Mouse (Mus musculus) forebrain, embryonic 10.5 days (tissue): ENCODE results near the gene Mpped2. TPM values are rescaled to one million over a fixed set of nuclear protein-coding genes. Genes with fewer than 3 reads are reported as not detected.

ENCODE experiments used
- DNase-seq: peaks from one replicate; pipeline ENCODE4 v3.0.0-alpha.2; 2017; ENCODE audit warnings: low spot score; ENCODE audit errors: extremely low spot score
- H3K27ac ChIP-seq: fragments of 300-500 bp; sonication (generic); 2 replicates; pipeline ENCODE4 v1.5.1; 2016; ENCODE audit warnings: mild to moderate bottlenecking
- H3K27me3 ChIP-seq: fragments of 300-500 bp; sonication (generic); 2 replicates; pipeline ENCODE4 v1.6.1; 2016; ENCODE audit warnings: mild to moderate bottlenecking; ENCODE audit not compliant: poor library complexity, severe bottlenecking
- H3K36me3 ChIP-seq: fragments of 300-500 bp; sonication (generic); replicated peaks from 2 replicates; pipeline ENCODE4 v1.6.1; 2016; ENCODE audit warnings: mild to moderate bottlenecking, moderate library complexity
- H3K4me1 ChIP-seq: fragments of 300-500 bp; sonication (generic); 2 replicates; pipeline ENCODE4 v1.6.1; 2016
- H3K4me3 ChIP-seq: fragments of 300-500 bp; sonication (generic); 2 replicates; pipeline ENCODE4 v1.5.1; 2016; ENCODE audit warnings: mild to moderate bottlenecking, moderate library complexity
- H3K9me3 ChIP-seq: fragments of 300-500 bp; sonication (generic); 2 replicates; pipeline ENCODE4 v1.6.1; 2016; ENCODE audit warnings: mild to moderate bottlenecking, moderate library complexity
- WGBS: fragments of 180-500 bp; shearing (Covaris S2); methylation state at CpG from one replicate; pipeline ENCODE4 v1.1.7; 2016; 5-methylcytosine and 5-hydroxymethylcytosine counted together
- polyA plus RNA-seq: library from polyadenylated mRNA; unstranded; fragments of >200 nt; fragmentation: Nextera tagmentation; extraction: Ambion mirVana; gene quantifications from 2 replicates; pipeline ENCODE4 v1.2.1, GENCODE M21; 2016

The Mpped2 gene
- polyA plus RNA-seq, 1 experiment from 2014 or later, result 48.8 TPM

DNA sequence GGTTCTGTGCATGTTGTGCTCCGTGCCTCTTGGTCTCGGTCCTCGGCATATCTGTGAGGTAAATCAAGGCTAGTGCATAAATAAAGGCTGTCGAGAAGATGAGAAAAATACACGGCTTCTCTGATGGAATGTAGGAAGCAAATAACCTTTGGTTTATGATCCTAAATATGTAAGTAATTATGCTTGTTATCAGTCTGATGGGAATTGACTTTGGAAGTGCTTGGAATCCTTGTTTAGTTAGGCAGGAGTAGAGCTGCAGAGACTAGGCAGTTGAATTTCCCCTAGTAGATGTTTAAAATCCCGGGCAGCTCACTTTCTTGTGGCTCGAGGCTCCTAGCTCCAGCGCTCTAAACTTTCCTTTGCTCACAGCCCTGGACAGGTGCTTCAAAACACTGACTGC is 69.9 kb downstream of the Mpped2 start:
- Histone ChIP-seq H3K4me3 (no peak overlapping the region), H3K4me1 (no peaks in the 10 kb centered on the region), H3K36me3 (peaks cover 10% of the 10 kb centered on the region), H3K27ac (no peak overlapping the region), H3K9me3 (no peaks in the 10 kb centered on the region), H3K27me3 (no peaks in the 10 kb centered on the region)
- DNase-seq, result no peak
- 92% methylated on average over 8 of the region's 8 CpGs for WGBS

DNA sequence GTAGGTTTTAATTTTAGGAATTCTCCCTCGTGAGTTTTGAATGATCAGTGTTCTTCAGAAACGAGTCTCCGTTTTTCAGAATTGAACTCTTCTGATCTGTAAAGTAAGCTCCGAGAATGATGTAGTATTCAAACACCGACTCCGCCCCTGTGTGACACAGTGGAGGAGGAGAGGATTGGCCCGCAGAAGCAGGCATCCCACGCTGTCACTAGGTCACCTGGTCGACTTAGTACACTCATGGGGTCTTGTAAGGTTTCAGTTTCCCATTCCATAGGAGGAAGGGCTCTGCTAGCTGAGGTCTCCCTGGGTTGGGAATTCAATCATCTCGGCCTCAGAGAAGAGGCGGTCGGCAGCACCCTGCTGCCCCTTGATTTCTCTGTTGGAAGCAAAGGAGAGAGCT is 76.2 kb downstream of the Mpped2 start:
- H3K27ac ChIP-seq, result no peak overlapping the region
- H3K4me3 ChIP-seq, result no peak overlapping the region
- peaks cover 9% of the 10 kb centered on the region for H3K4me1 ChIP-seq
- peaks cover 14% of the 10 kb centered on the region for H3K36me3 ChIP-seq
- DNase-seq, result no peak
- no peaks in the 10 kb centered on the region for H3K27me3 ChIP-seq
- no peaks in the 10 kb centered on the region for H3K9me3 ChIP-seq
- WGBS, result 78% methylated on average over 12 of the region's 12 CpGs

DNA sequence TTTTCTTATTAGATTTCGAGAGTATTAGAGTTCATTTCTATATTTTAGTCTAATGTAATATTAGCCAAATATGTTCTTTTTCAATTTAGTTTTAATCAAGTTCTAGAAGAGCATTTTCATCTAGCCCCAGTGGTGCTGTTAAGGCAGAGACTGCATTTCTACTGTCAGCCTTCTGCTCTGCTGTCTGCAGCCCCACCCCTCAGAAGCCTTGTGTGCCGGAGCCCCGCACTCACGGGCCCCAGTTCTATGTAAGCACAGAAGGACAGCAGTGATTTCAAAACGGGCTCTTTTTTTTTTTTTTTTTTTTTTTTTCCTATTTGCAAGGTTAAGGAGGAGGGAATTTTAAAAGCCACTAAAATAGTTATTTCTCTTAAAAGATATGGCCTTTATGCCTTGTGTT is 79.6 kb downstream of the Mpped2 start:
- Histone ChIP-seq H3K4me3 (no peak overlapping the region), H3K4me1 (peaks cover 22% of the 10 kb centered on the region), H3K27me3 (no peaks in the 10 kb centered on the region), H3K27ac (no peak overlapping the region), H3K36me3 (peaks cover 7% of the 10 kb centered on the region), H3K9me3 (no peaks in the 10 kb centered on the region)
- DNase-seq, result no peak
- 80% methylated on average over 5 of the region's 5 CpGs for WGBS

DNA sequence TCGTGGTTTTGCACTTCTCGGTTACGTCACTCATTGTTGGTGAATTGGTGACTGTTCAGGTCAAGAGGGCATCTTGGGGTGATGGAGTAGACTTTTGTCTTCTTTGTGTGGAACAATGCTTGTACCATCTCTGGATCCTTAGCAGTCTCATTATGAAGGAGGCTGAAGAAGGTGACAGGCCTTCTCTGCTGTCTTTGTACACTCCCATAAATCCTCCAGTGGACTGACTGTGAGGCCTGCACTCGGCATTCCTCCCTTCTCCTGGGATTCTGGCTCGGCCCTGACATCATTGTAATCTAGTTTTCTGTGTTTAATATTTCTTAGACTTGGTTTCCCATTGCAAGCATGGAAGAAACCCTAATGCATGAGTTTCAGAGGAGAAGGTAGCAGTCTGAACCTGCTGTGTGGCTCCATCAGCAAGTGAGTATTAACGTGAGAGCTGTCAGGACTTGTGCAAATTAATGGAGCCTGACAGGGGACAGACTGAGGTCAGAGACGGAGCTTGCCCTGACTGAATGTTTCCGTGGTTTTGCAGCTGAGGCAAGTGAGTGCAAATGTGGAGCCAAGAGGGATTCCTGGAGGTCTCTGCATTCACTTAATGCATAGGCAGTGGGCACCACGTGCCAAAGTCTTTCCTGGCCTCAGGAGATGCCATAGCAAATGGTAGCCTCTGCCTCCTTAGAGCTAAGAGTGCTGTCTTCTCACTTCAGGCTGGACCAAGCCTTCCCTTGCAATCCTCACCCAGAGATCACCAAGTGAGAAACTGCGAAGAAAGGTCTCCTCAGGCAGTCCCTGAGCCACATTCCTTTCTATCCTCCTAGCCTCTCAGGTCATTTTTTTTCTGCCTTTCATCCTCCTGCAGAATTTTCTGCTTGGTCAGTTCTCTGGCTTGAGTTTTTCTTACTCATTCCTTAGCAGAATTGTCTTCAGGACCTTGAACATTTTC is 81.5 kb downstream of the Mpped2 start:
- H3K9me3 ChIP-seq, result no peaks in the 10 kb centered on the region
- H3K4me3 ChIP-seq, result no peak overlapping the region
- H3K27ac ChIP-seq, result 0 out of 2 replicates have a peak overlapping the region, but pooled peaks have one; percentile 30
- WGBS, result 70% methylated on average over 10 of the region's 10 CpGs
- H3K4me1 ChIP-seq, result peaks cover 18% of the 10 kb centered on the region
- no peak for DNase-seq
- H3K27me3 ChIP-seq, result no peaks in the 10 kb centered on the region
- peaks cover 7% of the 10 kb centered on the region for H3K36me3 ChIP-seq

DNA sequence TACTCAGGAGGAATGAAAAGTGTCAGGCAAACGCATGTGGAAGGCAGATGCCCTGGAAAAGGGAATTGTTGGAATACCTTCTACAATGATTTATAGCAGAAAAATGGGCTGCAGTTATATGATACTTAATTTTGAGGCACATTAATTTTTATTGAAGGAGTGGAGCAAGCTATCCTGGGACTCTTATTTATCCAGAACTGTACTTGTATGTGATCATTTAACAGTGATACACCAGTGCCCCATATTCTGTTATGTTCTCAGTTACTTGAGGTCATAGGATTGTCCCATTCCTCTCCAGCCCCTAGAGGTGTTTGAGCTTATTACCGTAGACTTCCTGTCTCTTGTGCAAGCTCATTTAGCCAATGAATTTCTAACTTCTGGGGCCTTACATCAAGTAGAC is 82.9 kb downstream of the Mpped2 start:
- Histone ChIP-seq H3K27me3 (no peaks in the 10 kb centered on the region), H3K4me1 (peaks cover 18% of the 10 kb centered on the region), H3K4me3 (no peak overlapping the region), H3K9me3 (no peaks in the 10 kb centered on the region), H3K36me3 (peaks cover 7% of the 10 kb centered on the region), H3K27ac (no peak overlapping the region)
- DNase-seq, result no peak
- WGBS, result 92% methylated on average over 2 of the region's 2 CpGs

DNA sequence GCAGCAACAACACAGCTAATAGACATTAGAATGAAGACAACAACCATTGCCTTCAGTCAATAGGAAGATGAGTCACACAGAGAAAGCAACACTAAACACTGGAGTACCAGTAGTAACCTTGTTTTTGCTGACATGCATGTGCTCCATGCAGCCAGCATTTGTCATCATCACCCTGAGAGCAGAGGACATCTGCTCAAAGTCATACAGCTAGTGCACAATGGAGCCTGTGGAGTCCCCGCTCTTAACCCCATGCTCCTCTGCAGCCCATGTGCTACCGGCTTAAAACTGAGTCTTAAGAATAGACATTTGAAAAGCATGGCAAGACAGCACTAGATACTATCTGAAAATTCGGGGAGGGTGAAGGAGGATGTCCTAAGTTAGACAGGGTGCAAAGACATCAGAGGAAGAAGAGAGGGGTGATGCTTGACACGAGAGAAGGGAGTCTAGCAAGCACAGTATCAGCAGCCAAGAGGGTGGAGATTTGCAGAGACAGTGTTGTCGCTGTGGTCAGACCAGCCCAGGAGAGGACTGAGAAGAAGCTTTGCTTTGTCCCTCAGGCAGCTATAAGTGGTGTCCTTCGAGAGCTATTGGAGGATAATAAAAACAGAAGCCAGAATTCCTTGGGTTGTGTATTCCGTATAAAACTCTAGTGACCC is 85.9 kb downstream of the Mpped2 start:
- Histone ChIP-seq H3K9me3 (no peaks in the 10 kb centered on the region), H3K36me3 (peaks cover 5% of the 10 kb centered on the region), H3K27me3 (no peaks in the 10 kb centered on the region), H3K27ac (no peak overlapping the region), H3K4me1 (peaks cover 29% of the 10 kb centered on the region), H3K4me3 (no peak overlapping the region)
- WGBS, result 93% methylated on average over 7 of the region's 7 CpGs
- DNase-seq, result no peak

DNA sequence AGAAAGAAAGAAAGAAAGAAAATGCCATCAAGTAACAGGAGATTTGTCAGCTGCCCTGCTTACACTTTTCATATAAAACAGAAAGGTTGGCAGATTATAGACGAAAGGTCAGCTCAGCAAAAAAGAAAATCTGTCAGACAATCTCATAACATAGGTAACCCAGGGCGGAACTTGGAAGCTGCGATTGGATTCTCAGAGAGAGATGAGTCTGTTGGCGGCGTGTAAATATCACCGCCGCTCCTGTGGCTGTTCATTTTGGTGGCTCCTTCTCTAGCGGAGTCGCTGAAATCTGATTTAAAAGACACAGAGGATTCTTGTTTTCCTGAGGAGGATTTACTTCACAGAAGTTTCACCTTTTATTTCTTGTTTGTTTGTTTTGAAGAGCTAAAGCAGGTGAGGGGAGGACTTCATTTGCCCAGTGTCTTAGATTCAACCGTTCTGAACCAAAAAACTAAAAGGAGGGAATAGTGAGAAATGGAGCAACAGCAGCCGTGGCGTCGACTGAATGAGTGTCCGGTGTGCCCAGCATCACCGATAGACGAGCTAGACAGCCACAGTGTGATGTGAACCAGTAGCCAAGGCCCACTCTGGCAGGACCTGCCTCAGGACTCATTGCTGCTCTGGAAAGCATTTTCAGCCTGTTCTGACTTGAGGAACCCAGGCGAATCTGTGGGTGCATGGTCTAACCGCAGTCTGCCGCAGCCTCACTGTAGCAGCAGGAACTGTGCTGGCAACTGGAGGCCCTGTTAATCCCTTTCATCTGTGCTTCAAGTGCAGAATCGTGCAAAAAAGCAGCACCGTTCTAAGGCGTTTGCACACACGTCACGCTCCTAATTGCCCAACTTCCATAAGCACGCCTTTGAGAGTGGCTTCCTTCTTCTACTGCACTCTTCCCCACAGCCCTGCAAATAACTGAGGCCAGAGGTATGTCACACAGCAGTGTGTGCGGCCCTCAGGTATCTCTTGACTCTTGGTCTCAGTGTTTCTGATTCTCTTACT is 88.4 kb downstream of the Mpped2 start:
- Histone ChIP-seq H3K4me1 (peaks cover 14% of the 10 kb centered on the region), H3K27me3 (no peaks in the 10 kb centered on the region), H3K36me3 (peaks cover 21% of the 10 kb centered on the region), H3K9me3 (no peaks in the 10 kb centered on the region), H3K27ac (peak overlapping the region; percentile 60; the same call in 1 of the 2 replicates), H3K4me3 (no peak overlapping the region)
- 81% methylated on average over 26 of the region's 26 CpGs for WGBS
- peak; percentile 12 for DNase-seq

DNA sequence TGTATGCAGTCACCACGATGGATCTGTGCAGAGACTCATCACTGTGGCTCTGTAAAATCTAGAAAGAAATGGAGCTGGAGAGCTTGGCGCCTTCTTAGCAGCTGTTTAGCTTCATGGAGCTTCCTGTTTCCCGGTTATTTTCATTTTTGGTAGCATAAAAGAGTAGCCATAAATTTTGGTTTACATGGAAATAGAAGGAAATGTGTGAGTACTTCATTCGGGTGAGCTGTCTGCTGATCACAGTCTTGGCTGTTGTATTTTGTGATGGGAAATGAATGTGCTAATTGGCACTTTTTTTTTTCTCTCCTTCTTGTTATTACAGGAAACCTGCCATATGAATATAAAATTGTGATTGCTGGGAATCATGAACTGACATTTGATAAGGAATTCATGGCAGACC is 90.2 kb downstream of the Mpped2 start:
- H3K36me3 ChIP-seq, result peaks cover 17% of the 10 kb centered on the region
- 90% methylated on average over 4 of the region's 4 CpGs for WGBS

DNA sequence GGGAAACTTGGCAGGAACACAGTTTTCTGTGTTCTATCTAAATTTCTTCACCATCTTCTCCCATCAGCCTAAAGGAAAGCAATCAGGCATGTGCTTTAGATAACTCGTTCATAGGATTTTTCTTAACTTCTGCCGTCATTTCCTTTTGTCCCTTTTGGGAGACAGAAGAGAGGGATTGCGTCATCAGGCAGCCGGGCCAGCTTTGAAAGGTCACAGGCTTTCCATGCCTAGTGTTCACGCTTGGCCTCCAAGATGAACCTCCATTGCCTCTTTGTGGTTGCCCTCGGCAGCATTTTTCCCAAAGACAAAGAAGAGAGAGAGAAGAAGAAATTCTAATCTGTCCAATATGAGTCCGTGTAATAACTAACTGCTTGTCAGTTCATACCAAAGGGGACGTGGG is 95.0 kb downstream of the Mpped2 start:
- DNase-seq, result no peak
- Histone ChIP-seq H3K27ac (peak overlapping the region; percentile 56), H3K36me3 (peaks cover 25% of the 10 kb centered on the region), H3K27me3 (no peaks in the 10 kb centered on the region; the same call in 1 of the 2 replicates), H3K4me3 (no peak overlapping the region), H3K9me3 (no peaks in the 10 kb centered on the region), H3K4me1 (peaks cover 38% of the 10 kb centered on the region)
- 43% methylated on average over 8 of the region's 8 CpGs for WGBS

More for the DNA sequence above, 90.2 kb downstream of the Mpped2 start:
- Histone ChIP-seq H3K4me3 (no peak overlapping the region), H3K4me1 (peaks cover 22% of the 10 kb centered on the region), H3K27me3 (no peaks in the 10 kb centered on the region), H3K9me3 (no peaks in the 10 kb centered on the region), H3K27ac (no peak overlapping the region)
- no peak for DNase-seq

DNA sequence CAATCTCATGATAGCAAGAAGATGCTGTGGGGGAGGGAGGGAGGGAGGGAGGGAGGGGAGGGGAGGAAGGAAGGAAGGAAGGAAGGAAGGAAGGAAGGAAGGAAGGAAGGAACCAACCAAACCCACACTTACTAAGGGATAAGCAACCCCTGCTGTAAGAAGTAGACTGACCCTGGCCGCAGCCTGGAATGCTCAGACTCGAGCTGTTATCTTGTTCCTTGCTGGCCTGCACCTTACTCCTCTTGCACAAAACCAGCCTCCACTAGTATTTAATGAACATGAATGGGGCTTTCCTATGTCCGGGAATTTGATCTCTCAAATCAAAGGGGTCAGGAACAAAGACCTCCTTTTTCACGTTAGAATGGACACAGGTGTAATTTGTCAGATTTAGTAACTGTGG is 95.5 kb downstream of the Mpped2 start:
- peak overlapping the region; percentile 56 for H3K27ac ChIP-seq
- WGBS, result 33% methylated on average over 4 of the region's 4 CpGs

DNA sequence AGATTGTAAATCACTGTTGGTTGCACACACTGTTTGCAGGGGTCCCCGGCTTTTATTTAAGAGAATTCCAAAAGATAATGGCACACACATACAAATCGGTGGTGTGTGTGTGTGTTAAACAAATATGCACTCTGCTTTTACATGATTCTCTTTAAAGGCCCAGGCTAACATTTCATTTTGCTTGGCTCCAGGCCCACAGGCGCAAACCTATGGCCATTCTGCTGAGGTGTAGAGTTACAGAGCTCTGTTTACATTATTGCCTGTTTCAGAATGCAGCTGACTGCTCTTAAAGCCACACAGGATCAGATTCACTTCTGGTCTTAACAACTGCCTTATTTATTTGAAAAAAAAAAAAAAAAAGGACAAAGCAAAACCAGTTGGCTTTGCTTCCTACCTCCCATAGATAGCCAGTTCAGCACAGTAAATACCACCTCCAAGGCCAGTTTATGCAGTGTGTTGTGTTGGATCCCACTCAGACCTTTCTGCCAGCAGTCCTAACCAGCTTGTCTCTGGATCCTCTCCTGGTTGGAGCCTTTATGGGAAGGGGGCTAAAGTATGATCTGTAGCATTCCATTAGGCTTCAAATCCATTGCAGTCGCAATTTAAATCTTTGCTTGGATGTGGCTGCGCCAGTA is 96.7 kb downstream of the Mpped2 start:
- H3K4me1 ChIP-seq, result peaks cover 43% of the 10 kb centered on the region
- DNase-seq, result no peak
- peaks cover 15% of the 10 kb centered on the region; the same call in 1 of the 2 replicates for H3K36me3 ChIP-seq
- H3K27ac ChIP-seq, result peak overlapping the region; percentile 56; the same call in 1 of the 2 replicates
- H3K4me3 ChIP-seq, result no peak overlapping the region
- no peaks in the 10 kb centered on the region for H3K9me3 ChIP-seq
- WGBS, result 70% methylated on average over 5 of the region's 5 CpGs
- H3K27me3 ChIP-seq, result peaks cover 9% of the 10 kb centered on the region

More for the DNA sequence above, 95.5 kb downstream of the Mpped2 start:
- DNase-seq, result no peak
- Histone ChIP-seq H3K4me1 (peaks cover 38% of the 10 kb centered on the region), H3K4me3 (no peak overlapping the region), H3K9me3 (no peaks in the 10 kb centered on the region), H3K27me3 (no peaks in the 10 kb centered on the region; the same call in 1 of the 2 replicates), H3K36me3 (peaks cover 25% of the 10 kb centered on the region)

DNA sequence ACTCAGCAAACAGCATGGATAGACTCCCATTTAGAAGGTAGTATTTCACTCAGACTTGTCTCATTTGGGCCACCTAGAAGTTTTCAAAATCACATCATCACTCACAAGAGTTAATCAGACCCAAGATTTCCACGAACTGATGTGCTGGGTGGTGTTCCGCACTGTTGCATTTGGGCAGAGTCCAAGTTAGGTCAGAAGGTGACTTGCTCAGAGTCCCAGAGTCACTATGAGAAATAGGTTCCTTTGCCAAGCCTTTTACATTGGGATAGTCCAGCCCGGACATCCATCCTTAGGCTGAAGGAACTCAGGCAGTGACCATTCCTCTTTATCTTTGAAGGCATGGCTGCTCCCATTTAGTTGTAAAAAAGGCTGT is 97.2 kb downstream of the Mpped2 start:
- no peak for DNase-seq
- H3K9me3 ChIP-seq, result no peaks in the 10 kb centered on the region
- 0 out of 2 replicates have a peak, but pooled peaks cover 10% of the 10 kb centered on the region for H3K36me3 ChIP-seq
- 72% methylated on average over 3 of the region's 3 CpGs for WGBS
- peak overlapping the region; percentile 40 for H3K27ac ChIP-seq
- H3K27me3 ChIP-seq, result peaks cover 12% of the 10 kb centered on the region
- peaks cover 48% of the 10 kb centered on the region for H3K4me1 ChIP-seq
- H3K4me3 ChIP-seq, result no peak overlapping the region
